Mouse (Mus musculus): ENCODE data around the gene Kptn.

DNA sequence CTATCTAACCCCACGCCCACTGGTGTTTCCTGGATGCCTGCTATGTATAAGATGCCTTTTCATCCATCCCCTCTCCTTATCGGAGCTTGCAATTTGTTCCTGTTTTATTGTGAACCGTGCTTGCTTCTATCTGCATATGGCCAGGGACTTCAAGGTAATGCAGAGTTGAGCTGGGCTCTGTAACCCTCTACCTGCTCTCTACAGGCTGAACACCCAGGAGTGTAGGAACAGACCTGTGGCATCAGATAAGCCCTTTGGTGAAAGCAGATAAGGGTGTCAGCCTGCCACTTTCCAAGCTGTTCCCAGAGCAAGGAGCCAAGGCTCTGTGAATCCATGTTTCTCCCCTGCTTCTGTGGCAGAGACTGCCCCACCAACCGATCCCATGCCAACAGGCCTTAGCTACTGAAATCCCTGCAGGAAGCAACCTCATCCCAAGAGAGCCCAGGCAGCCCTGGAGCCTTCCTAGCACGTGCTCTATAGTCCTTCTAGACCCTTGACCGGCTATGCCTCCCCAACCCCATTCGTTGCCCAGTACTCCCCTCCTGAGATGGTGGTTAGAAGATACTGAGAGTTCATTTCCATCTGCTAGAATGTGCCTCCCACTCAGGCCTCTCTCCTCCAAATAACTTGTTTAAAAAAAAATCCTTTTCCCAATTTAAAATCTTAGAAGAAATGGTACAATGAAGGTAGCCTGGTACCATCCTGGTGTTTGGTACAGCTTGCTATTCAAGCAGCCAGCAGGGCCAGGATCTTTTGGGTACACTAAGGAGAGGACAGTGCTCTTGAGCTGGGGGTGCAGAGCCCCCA, 8.2 kb upstream of the Kptn start:
- TF ChIP-seq POLR2A (IDR thresholded peaks at IDR 0.05; ENCODE audit: borderline replicate concordance, extremely low read depth, insufficient read depth, insufficient read length, poor library complexity, severe bottlenecking) (no peak), CTCF (IDR thresholded peaks at IDR 0.05; ENCODE audit: borderline replicate concordance, extremely low read depth, insufficient read depth, insufficient read length) (no peak)

All from brain, embryonic 14.5 days (tissue).